Mouse (Mus musculus) limb, embryonic 15.5 days (tissue): Measurements from ENCODE around the gene Tex12. TPM values are rescaled to one million over a fixed set of nuclear protein-coding genes. Genes with fewer than 3 reads are reported as not detected.

ENCODE experiments used
- ATAC-seq: fragments of 200-750 bp; cut with Nextera tagmentation; 2 replicates; pipeline ENCODE4 v1.8.0; 2017; ENCODE audit warnings: low read depth, moderate TSS enrichment; ENCODE audit not compliant: insufficient number of reproducible peaks, low FRiP score, low TSS enrichment
- H3K27ac ChIP-seq: fragments of 300-500 bp; sonication (generic); 2 replicates; pipeline ENCODE4 v1.5.1; 2015; ENCODE audit warnings: moderate library complexity, mild to moderate bottlenecking, inconsistent platforms
- H3K27me3 ChIP-seq: fragments of 300-500 bp; sonication (generic); 2 replicates; pipeline ENCODE4 v1.6.1; 2015; ENCODE audit warnings: inconsistent platforms
- H3K36me3 ChIP-seq: fragments of 300-500 bp; sonication (generic); 2 replicates; pipeline ENCODE4 v1.6.1; 2015; ENCODE audit warnings: inconsistent platforms
- H3K4me1 ChIP-seq: fragments of 300-500 bp; sonication (generic); 2 replicates; pipeline ENCODE4 v1.6.1; 2015; ENCODE audit warnings: inconsistent platforms
- H3K4me2 ChIP-seq: fragments of 300-500 bp; sonication (generic); 2 replicates; pipeline ENCODE4 v1.6.1; 2015; ENCODE audit warnings: mild to moderate bottlenecking, inconsistent platforms
- H3K4me3 ChIP-seq: fragments of 300-500 bp; sonication (generic); 2 replicates; pipeline ENCODE4 v1.5.1; 2015; ENCODE audit warnings: mild to moderate bottlenecking, inconsistent platforms
- H3K9ac ChIP-seq: fragments of 300-500 bp; sonication (generic); 2 replicates; pipeline ENCODE4 v1.6.1; 2015; ENCODE audit warnings: inconsistent platforms
- H3K9me3 ChIP-seq: fragments of 300-500 bp; sonication (generic); 2 replicates; pipeline ENCODE4 v1.6.1; 2016; ENCODE audit warnings: inconsistent platforms
- WGBS: fragments of 180-500 bp; shearing (Covaris S2); methylation state at CpG from one replicate; pipeline ENCODE4 v1.1.7; 2015; 5-methylcytosine and 5-hydroxymethylcytosine counted together
- polyA plus RNA-seq: library from polyadenylated mRNA; unstranded; fragments of >200 nt; fragmentation: Nextera tagmentation; extraction: Ambion mirVana; gene quantifications from 2 replicates; pipeline ENCODE4 v1.2.1, GENCODE M21; 2015

Tex12 gene
- polyA plus RNA-seq, 1 experiment from 2014 or later, result not detected

DNA sequence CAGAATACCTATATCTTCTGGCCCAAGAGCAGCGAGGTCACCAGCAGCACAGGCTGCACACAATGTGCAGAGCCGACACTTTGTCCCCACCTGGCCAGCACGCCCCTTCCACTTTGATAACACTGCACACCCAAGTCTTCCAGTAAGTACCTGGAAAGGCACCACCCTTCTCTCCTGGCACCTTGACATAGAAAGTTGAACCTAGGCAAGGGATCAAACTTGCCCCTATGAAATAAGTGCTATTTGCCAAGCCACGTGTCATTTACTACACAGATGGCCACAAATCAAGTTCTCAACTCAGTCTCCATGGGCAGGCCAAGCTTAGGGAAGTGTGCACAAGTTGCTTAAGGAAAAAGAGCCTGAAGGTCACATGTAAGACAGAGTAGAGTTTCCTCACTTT is 25.8 kb upstream of the Tex12 start:
- no peaks in the 10 kb centered on the region for H3K36me3 ChIP-seq
- H3K27ac ChIP-seq, result no peak overlapping the region
- H3K27me3 ChIP-seq, result no peaks in the 10 kb centered on the region
- no peak overlapping the region for H3K9ac ChIP-seq
- no peak overlapping the region for H3K4me2 ChIP-seq
- no peaks in the 10 kb centered on the region for H3K9me3 ChIP-seq
- 80% methylated on average over 4 of the region's 4 CpGs for WGBS
- no peak overlapping the region for H3K4me3 ChIP-seq
- no peak for ATAC-seq
- no peaks in the 10 kb centered on the region for H3K4me1 ChIP-seq

DNA sequence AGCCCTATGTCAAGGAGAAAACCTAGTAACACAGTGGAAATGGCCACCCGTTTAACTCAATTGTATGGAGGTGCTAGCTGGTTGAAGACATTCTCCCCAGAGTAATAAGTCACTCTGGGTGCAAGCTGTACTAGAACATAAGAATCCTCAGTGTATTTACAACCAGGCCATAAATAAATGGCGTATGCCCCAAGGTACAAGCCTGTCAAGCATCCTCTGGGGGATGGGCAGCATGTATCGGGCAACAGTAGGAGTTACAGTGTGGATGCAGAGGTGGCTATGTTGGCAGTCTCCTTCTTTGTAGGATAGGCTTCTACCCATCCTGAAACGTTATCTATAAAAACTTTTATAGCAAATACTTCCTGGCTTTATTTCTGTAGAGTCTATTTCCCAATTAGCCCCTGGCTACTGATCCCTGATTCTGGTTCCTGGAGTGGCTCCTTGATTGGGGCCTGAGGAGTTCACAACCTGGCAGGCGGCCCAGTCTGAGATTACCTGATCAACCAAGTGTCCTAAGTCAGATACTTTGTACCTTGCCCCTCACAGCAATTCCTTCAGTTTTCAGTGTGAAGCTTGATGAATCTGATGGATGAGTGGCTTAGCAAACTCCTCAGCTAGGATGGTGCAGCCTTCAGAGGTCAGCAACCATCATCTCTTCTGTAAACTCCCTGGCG is 24.2 kb upstream of the Tex12 start:
- no peaks in the 10 kb centered on the region for H3K36me3 ChIP-seq
- H3K9ac ChIP-seq, result no peak overlapping the region
- H3K4me1 ChIP-seq, result no peaks in the 10 kb centered on the region
- H3K4me2 ChIP-seq, result no peak overlapping the region
- H3K27ac ChIP-seq, result no peak overlapping the region
- H3K27me3 ChIP-seq, result no peaks in the 10 kb centered on the region
- no peaks in the 10 kb centered on the region for H3K9me3 ChIP-seq
- ATAC-seq, result no peak
- H3K4me3 ChIP-seq, result no peak overlapping the region
- WGBS, result 58% methylated on average over 6 of the region's 6 CpGs

DNA sequence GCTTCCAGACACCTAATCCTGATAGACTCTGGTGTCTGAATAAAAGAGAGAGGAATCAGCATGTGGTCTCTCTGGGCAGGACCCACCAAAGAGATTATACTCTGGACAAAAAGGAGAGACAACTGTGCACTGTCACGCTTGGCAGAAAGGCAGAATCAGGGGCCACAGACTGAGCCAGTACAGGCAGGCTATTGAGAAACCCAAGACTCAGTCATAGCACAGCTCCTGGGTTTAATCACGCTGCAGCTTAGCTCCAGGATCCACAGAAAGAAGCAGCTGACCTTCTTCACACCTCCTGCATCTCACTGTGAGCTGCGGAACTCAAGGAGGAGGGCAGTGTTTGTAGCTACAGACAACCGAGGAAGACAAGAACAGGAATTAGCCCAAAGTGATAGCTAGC is 19.2 kb upstream of the Tex12 start:
- Histone ChIP-seq H3K36me3 (no peaks in the 10 kb centered on the region), H3K9ac (no peak overlapping the region), H3K27me3 (no peaks in the 10 kb centered on the region), H3K27ac (no peak overlapping the region), H3K9me3 (no peaks in the 10 kb centered on the region), H3K4me1 (no peaks in the 10 kb centered on the region), H3K4me2 (no peak overlapping the region), H3K4me3 (no peak overlapping the region)
- ATAC-seq, result no peak
- 48% methylated on average over 4 of the region's 4 CpGs for WGBS

DNA sequence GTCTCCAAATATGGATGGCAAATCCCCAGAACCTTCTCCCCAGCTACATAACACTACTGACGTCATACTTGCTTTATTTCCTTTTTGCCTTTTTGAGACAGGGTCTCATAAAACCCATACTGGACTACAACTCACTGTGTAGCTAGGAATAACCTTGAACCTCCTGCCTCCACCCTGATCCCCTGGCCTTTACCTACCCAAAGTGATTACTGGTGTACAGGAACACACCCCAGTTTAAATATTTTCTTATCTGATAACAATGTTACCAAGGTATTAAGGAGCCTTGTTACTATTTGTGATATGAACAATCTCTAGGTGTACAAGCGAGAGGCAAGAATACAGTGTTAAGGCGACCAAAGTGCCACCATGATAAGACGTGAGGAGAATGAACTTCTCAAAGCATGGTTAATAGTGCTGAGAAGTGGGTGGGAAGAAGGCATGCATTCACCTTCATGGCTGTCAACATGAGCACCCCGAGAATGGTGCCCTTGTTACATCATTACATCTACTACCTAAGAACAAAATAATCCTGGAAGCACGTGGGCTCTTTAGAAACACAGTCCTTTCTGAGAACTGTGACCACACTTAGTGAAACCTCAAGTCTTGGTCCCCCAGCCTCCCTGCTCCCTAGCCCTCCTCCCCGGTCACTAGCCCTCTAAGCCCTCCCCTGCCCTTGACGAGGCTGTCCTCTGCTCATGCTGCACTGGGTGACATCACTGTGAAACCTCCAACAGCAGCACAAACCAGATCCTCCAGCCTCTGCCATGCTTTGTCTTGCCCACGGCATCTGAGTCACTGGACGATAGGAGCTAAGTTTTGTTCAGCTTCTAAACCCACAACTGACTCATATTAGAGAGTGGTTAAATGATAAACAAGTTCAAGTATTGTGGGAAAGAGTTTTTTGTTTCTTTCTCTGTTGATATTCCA is 8.7 kb upstream of the Tex12 start:
- H3K4me3 ChIP-seq, result no peak overlapping the region
- no peaks in the 10 kb centered on the region for H3K9me3 ChIP-seq
- H3K27ac ChIP-seq, result no peak overlapping the region
- WGBS, result 68% methylated on average over 10 of the region's 10 CpGs
- no peak for ATAC-seq
- no peak overlapping the region for H3K9ac ChIP-seq
- H3K4me2 ChIP-seq, result no peak overlapping the region
- H3K27me3 ChIP-seq, result no peaks in the 10 kb centered on the region
- no peaks in the 10 kb centered on the region for H3K36me3 ChIP-seq
- no peaks in the 10 kb centered on the region for H3K4me1 ChIP-seq

DNA sequence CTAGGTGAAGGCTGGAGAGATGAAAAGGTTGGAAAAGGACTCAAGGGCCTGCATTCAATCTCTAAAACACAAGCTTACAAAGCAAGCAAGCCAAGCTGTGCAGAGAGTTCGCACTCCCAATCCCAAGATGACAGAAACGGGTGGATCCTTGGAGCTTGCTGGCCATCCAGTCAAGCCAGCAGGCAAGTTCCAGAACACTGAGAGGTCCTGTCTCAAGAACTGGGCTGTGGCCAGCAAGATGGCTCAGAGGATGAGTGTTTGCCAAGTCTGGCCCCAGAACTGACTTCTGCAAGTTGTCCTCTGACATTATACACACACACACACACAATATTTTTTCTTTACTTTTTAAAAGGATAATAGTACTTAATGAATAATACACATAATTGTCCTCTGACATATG is 6.8 kb upstream of the Tex12 start:
- no peaks in the 10 kb centered on the region for H3K36me3 ChIP-seq
- no peaks in the 10 kb centered on the region for H3K9me3 ChIP-seq
- no peaks in the 10 kb centered on the region for H3K27me3 ChIP-seq
- ATAC-seq, result no peak
- no peak overlapping the region for H3K9ac ChIP-seq
- 71% methylated on average over 2 of the region's 2 CpGs for WGBS
- H3K4me3 ChIP-seq, result no peak overlapping the region
- no peaks in the 10 kb centered on the region for H3K4me1 ChIP-seq
- H3K27ac ChIP-seq, result no peak overlapping the region
- H3K4me2 ChIP-seq, result no peak overlapping the region

DNA sequence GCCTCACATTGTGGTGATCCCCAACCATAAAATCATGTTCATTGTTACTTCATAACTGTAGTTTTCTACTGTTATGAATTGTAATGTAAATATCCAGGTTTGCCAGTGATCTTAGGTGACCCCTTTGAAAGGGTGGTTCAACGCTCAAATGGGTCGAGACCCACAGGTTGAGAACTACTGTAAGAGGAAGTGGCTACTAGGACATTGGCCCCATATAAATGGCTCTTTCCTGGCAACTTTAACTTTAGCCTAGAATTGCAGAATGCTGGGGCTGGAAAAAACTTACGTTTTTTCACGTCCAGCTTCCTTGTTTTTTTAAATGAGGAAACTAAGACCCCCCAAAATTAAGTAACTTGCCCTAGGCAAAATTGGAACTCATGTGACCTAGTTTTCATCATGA is 6.2 kb upstream of the Tex12 start:
- 76% methylated on average over 4 of the region's 4 CpGs for WGBS
- Histone ChIP-seq H3K4me1 (no peaks in the 10 kb centered on the region), H3K9ac (no peak overlapping the region), H3K27me3 (no peaks in the 10 kb centered on the region), H3K4me2 (no peak overlapping the region), H3K27ac (no peak overlapping the region), H3K36me3 (no peaks in the 10 kb centered on the region), H3K9me3 (no peaks in the 10 kb centered on the region), H3K4me3 (no peak overlapping the region)
- ATAC-seq, result no peak

DNA sequence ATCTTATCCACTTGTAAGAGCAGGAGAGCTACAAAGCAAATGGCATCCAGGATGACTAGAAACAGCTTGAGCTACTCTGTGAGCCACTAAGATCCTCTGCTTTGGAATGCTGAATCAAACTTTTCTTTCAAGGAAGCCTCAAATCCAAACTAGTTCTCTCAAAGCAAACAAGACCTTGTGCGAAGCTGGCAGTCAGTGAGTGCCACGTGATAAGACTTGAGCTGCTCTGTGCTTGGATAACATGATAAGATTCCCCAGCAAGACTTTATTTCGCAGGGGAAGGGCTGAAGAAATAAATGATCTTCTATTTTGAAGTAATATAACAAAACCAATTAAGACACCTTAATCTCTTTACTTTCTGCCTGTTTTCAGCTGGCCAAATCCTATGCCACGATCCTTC is 4.8 kb upstream of the Tex12 start:
- H3K9me3 ChIP-seq, result no peaks in the 10 kb centered on the region
- H3K36me3 ChIP-seq, result no peaks in the 10 kb centered on the region
- no peaks in the 10 kb centered on the region for H3K4me1 ChIP-seq
- no peak overlapping the region for H3K4me2 ChIP-seq
- H3K27me3 ChIP-seq, result no peaks in the 10 kb centered on the region
- no peak for ATAC-seq
- no peak overlapping the region for H3K4me3 ChIP-seq
- WGBS, result 84% methylated on average over 4 of the region's 4 CpGs
- no peak overlapping the region for H3K27ac ChIP-seq
- H3K9ac ChIP-seq, result no peak overlapping the region

DNA sequence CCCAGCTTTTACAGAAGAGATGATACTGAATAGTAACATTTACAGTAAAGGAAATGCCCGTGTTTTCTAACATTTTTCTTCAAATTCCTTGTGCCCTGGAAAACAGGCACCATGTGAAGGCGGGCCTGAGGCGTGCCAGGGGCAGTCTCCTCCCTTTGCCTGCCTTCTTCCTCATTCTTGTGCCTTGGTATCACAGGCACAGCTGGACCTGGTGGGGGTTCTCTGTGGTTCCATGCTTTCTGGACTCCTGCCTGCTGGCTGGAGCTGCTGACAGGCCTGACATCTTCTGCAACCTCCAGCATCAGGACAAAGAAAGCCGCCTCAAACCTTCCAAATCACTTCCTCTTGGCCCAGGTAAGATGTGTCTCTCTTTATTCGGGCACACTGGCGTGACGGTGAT is 4.0 kb upstream of the Tex12 start:
- Histone ChIP-seq H3K4me2 (no peak overlapping the region), H3K27ac (no peak overlapping the region), H3K4me1 (no peaks in the 10 kb centered on the region), H3K4me3 (no peak overlapping the region), H3K27me3 (no peaks in the 10 kb centered on the region), H3K36me3 (no peaks in the 10 kb centered on the region), H3K9me3 (no peaks in the 10 kb centered on the region), H3K9ac (no peak overlapping the region)
- ATAC-seq, result no peak
- 73% methylated on average over 7 of the region's 7 CpGs for WGBS

DNA sequence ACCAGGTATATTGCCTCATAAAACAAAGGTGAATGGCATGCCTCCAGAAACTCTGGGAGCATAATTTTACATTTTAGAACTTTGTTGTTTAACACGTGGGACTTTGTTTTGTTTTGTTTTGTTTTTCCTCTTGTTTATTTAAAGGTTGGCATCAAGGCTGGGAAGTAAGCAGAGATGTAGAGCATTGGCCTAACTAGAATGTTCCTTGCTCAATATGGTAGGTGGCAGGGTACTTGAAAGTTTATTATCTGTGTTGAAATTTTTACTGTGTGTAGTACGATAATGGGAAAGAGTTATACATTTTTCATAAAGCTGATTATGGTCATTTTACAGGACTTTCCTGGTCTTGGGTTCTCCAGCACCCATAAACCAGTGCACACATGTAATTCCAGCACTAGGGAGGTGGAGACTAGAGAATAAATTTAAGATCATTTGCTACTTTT is 814 bp upstream of the Tex12 start:
- no peak overlapping the region for H3K4me2 ChIP-seq

DNA sequence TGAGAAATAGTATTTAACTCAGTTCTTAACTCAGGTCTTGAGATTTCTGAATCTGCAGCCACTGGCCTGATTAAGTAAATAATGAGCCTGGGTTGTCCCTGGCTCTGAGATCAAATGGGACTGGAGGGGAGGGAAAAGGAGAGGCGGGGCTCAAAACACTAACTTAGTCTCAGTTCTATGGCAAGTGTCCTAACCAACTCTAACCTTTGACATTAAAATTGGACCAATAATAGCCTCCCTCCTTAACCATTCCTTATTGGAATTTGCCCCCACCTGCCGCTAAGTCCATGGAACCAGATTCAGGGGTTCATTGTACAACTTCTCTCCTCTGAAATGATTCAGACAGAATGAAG is 6.1 kb downstream of the Tex12 start, which contains the start of gene Bco2:
Gene Bco2, minus strand, starts transcription at position 88 of the 353 bp plus-strand sequence.
- Histone ChIP-seq H3K27ac (no peak within 1 kb of the TSS), H3K4me3 (no peak within 1 kb of the TSS)

More for the DNA sequence above, 814 bp upstream of the Tex12 start:
- Histone ChIP-seq H3K4me3 (no peak overlapping the region), H3K4me1 (no peaks in the 10 kb centered on the region), H3K36me3 (no peaks in the 10 kb centered on the region), H3K9me3 (no peaks in the 10 kb centered on the region), H3K9ac (no peak overlapping the region), H3K27me3 (no peaks in the 10 kb centered on the region), H3K27ac (no peak overlapping the region)
- no peak for ATAC-seq
- 68% methylated on average over 2 of the region's 2 CpGs for WGBS

DNA sequence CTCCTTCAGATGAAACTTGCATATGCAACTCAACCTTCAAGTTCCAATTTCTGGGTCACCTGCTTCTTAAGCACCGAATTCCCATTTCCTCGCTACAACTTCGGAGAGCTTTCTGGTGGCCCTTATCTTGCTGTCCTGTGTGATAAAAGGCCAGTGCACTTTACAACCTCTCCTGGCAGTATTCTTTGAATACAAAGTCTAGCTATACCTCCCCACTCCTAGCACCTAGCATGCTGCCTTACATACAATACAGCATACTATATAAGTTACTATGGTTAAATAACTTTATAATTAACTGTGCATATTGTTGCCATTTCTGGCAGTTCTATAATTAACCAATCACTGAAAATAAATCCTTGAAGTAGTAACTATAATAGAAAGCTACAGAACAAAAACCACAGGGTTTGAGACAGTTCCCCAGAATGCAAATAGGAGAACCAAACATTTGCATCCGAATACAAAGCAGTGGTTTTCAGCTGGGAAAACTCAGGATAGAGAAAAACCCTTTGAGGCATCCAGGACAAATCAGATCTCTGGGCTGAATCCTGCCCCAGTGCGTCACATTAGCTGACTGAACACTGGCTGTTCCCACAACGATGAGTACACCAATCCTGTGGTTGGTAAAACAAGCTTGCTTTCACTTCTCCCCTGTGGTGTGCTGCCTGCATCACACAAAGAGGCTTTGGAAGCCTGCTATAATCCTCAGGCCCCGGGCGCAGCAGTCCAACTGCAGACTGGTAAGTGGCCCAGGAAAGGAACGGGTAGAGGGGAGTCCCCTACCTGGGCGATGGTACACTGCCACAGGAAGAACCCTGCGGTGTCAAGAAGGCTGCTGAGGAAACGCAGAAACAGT is 6.7 kb downstream of the Tex12 start, which contains the start of gene Il18:
Gene Il18, plus strand, starts transcription at position 587 of the 853 bp plus-strand sequence.
- Histone ChIP-seq H3K9ac (no peak within 1 kb of the TSS), H3K27ac (no peak within 1 kb of the TSS), H3K36me3 (no peaks in the 10 kb centered on the region), H3K4me1 (0 out of 2 replicates have a peak, but pooled peaks cover 2% of the 10 kb centered on the region), H3K4me3 (no peak within 1 kb of the TSS), H3K9me3 (no peaks in the 10 kb centered on the region), H3K4me2 (peak within 1 kb of the TSS; percentile 25; the same call in 1 of the 2 replicates), H3K27me3 (no peaks in the 10 kb centered on the region)
- no peak for ATAC-seq
- WGBS, result 33% methylated on average over 12 of the region's 12 CpGs

More for the DNA sequence above, 6.1 kb downstream of the Tex12 start, which contains the start of gene Bco2:
- Histone ChIP-seq H3K9me3 (no peaks in the 10 kb centered on the region), H3K36me3 (no peaks in the 10 kb centered on the region), H3K27me3 (no peaks in the 10 kb centered on the region), H3K4me2 (peak within 1 kb of the TSS; percentile 25; the same call in 1 of the 2 replicates), H3K4me1 (0 out of 2 replicates have a peak, but pooled peaks cover 2% of the 10 kb centered on the region), H3K9ac (no peak within 1 kb of the TSS)
- ATAC-seq, result no peak
- WGBS, result 38% methylated on average over 2 of the region's 2 CpGs
